Mouse (Mus musculus): ENCODE data around the gene Flt1.

GRCm38 (mm10) chr5:147701024-147701423, 24.8 kb downstream of the Flt1 start:
- TF ChIP-seq CTCF (IDR thresholded peaks at IDR 0.05; ENCODE audit: extremely low read depth, insufficient read length, insufficient replicate concordance, low read depth, low read length) (no peak), POLR2A (IDR thresholded peaks at IDR 0.05; ENCODE audit: low read depth, low read length) (no peak)
